Mouse (Mus musculus) CH12.LX (cell line): Measurements from ENCODE around the gene Nek5. TPM values are rescaled to one million over a fixed set of nuclear protein-coding genes. Genes with fewer than 3 reads are reported as not detected.

Experiments used
- DNase-seq: peaks from one replicate; pipeline ENCODE4 v3.0.0-alpha.2; 2013; ENCODE audit errors: extremely low read depth
- H3K27ac ChIP-seq: 2 replicates; pipeline ENCODE4 v1.5.1; 2012; ENCODE audit warnings: low read depth, mild to moderate bottlenecking, control low read depth, moderate library complexity; ENCODE audit not compliant: insufficient read depth
- H3K27me3 ChIP-seq: replicated peaks from 2 replicates; pipeline ENCODE3; 2012; ENCODE audit warnings: inconsistent platforms
- H3K36me3 ChIP-seq, 2 experiments: replicated peaks in 1 of 2; 2 replicates each; pipeline versions ENCODE3 to v1.6.1; 2012; ENCODE audit warnings: inconsistent platforms in 1 of 2, low read length in 1 of 2, mild to moderate bottlenecking in 1 of 2, mixed read lengths in 1 of 2, moderate library complexity in 1 of 2; ENCODE audit not compliant: control insufficient read depth in 1 of 2, insufficient read depth in 1 of 2
- H3K4me1 ChIP-seq, 2 experiments: 2 replicates each; pipeline ENCODE4 v1.6.1; 2012; ENCODE audit warnings: inconsistent platforms in 1 of 2, moderate library complexity in 1 of 2; ENCODE audit not compliant: insufficient read depth in 2 of 2, control insufficient read depth in 1 of 2
- H3K4me2 ChIP-seq: 2 replicates; pipeline ENCODE4 v1.6.1; 2012; ENCODE audit warnings: low read depth, mild to moderate bottlenecking, control low read depth; ENCODE audit not compliant: poor library complexity, insufficient read depth, severe bottlenecking
- H3K4me3 ChIP-seq, 3 experiments: fragments of 150-350 bp in 1 of 3; sonication (generic) in 1 of 3; replicated peaks in 1 of 3; 2 replicates each; pipeline versions ENCODE3 to v1.5.1; 2011 to 2012; ENCODE audit warnings: low read depth in 2 of 3, low read length in 2 of 3, mild to moderate bottlenecking in 2 of 3, moderate library complexity in 2 of 3, control low read depth in 1 of 3, improper control_type of control experiment in 1 of 3, inconsistent platforms in 1 of 3, mixed read lengths in 1 of 3; ENCODE audit not compliant: poor library complexity in 1 of 3
- H3K79me2 ChIP-seq: replicated peaks from 2 replicates; pipeline ENCODE4 v1.6.1; 2012; ENCODE audit warnings: mild to moderate bottlenecking, moderate library complexity; ENCODE audit not compliant: control insufficient read depth, poor library complexity, insufficient read depth, severe bottlenecking; ENCODE audit errors: extremely low read depth
- H3K9ac ChIP-seq: 2 replicates; pipeline ENCODE4 v1.6.1; 2012; ENCODE audit warnings: low read depth, mild to moderate bottlenecking, control low read depth, moderate library complexity; ENCODE audit not compliant: insufficient read depth
- H3K9me3 ChIP-seq: replicated peaks from 2 replicates; pipeline ENCODE3; 2012; ENCODE audit warnings: low read length, inconsistent platforms, mixed read lengths
- BHLHE40 ChIP-seq: IDR thresholded peaks from 2 replicates; pipeline ENCODE4 v1.6.1; 2011; ENCODE audit warnings: mild to moderate bottlenecking, low read depth, low read length, improper control_type of control experiment
- CHD1 ChIP-seq: IDR thresholded peaks from 2 replicates; pipeline ENCODE4 v1.6.1; 2012; ENCODE audit warnings: low read depth, low read length, improper control_type of control experiment, inconsistent platforms
- CHD2 ChIP-seq: IDR thresholded peaks from 2 replicates; pipeline ENCODE4 v1.6.1; 2011; ENCODE audit warnings: low read length, improper control_type of control experiment
- CTCF ChIP-seq, 2 experiments: IDR thresholded peaks in 1 of 2; conservative IDR thresholded peaks in 1 of 2; 2 replicates each; pipeline ENCODE4 v1.5.1; 2011 to 2012; ENCODE audit warnings: low read depth in 2 of 2, low read length in 2 of 2, improper control_type of control experiment in 1 of 2, inconsistent platforms in 1 of 2, mild to moderate bottlenecking in 1 of 2, moderate library complexity in 1 of 2
- E2F4 ChIP-seq: IDR thresholded peaks from 2 replicates; pipeline ENCODE4 v1.6.1; 2011; ENCODE audit warnings: low read depth, low read length, improper control_type of control experiment; ENCODE audit not compliant: insufficient replicate concordance
- ELF1 ChIP-seq: IDR thresholded peaks from 2 replicates; pipeline ENCODE4 v1.6.1; 2014; ENCODE audit warnings: low read depth, mild to moderate bottlenecking, inconsistent platforms, low read length, improper control_type of control experiment
- EP300 ChIP-seq: IDR thresholded peaks from 2 replicates; pipeline ENCODE4 v1.6.1; 2011; ENCODE audit warnings: low read length, improper control_type of control experiment
- ETS1 ChIP-seq: conservative IDR thresholded peaks from 2 replicates; pipeline ENCODE4 v1.6.1; 2012; ENCODE audit warnings: low read depth, mild to moderate bottlenecking, inconsistent platforms, low read length, improper control_type of control experiment, moderate library complexity
- GABPA ChIP-seq: IDR thresholded peaks from 2 replicates; pipeline ENCODE4 v1.6.1; 2012; ENCODE audit warnings: low read depth, low read length, improper control_type of control experiment, inconsistent platforms; ENCODE audit not compliant: insufficient replicate concordance
- HCFC1 ChIP-seq: IDR thresholded peaks from 2 replicates; pipeline ENCODE4 v1.6.1; 2012; ENCODE audit warnings: low read depth, mild to moderate bottlenecking, inconsistent platforms, low read length, improper control_type of control experiment
- IRF4 ChIP-seq: IDR thresholded peaks from 2 replicates; pipeline ENCODE4 v1.6.1; 2014; ENCODE audit warnings: low read depth, mild to moderate bottlenecking, inconsistent platforms, low read length, improper control_type of control experiment
- JUN ChIP-seq: IDR thresholded peaks from 2 replicates; pipeline ENCODE4 v1.6.1; 2011; ENCODE audit warnings: low read depth, mild to moderate bottlenecking, low read length, improper control_type of control experiment, moderate library complexity; ENCODE audit not compliant: insufficient read depth
- JUND ChIP-seq: conservative IDR thresholded peaks from 2 replicates; pipeline ENCODE4 v1.6.1; 2011; ENCODE audit warnings: low read depth, low read length, improper control_type of control experiment
- KAT2A ChIP-seq: IDR thresholded peaks from 2 replicates; pipeline ENCODE4 v1.6.1; 2012; ENCODE audit warnings: low read length, improper control_type of control experiment, inconsistent platforms; ENCODE audit not compliant: insufficient replicate concordance
- MAFK ChIP-seq: IDR thresholded peaks from 2 replicates; pipeline ENCODE4 v1.6.1; 2011; ENCODE audit warnings: low read length, improper control_type of control experiment; ENCODE audit not compliant: insufficient replicate concordance
- MAX ChIP-seq: IDR thresholded peaks from 2 replicates; pipeline ENCODE4 v1.6.1; 2011; ENCODE audit warnings: low read length, improper control_type of control experiment
- MAZ ChIP-seq: IDR thresholded peaks from 2 replicates; pipeline ENCODE4 v1.6.1; 2012; ENCODE audit warnings: low read depth, mild to moderate bottlenecking, inconsistent platforms, low read length, improper control_type of control experiment, moderate library complexity
- MEF2A ChIP-seq: IDR thresholded peaks from 2 replicates; pipeline ENCODE4 v1.6.1; 2014; ENCODE audit warnings: low read depth, mild to moderate bottlenecking, inconsistent platforms, low read length, improper control_type of control experiment, borderline replicate concordance
- MXI1 ChIP-seq: IDR thresholded peaks from 2 replicates; pipeline ENCODE4 v1.6.1; 2011; ENCODE audit warnings: mild to moderate bottlenecking, low read depth, low read length, improper control_type of control experiment
- MYC ChIP-seq: IDR thresholded peaks from 2 replicates; pipeline ENCODE4 v1.6.1; 2011; ENCODE audit warnings: low read depth, mild to moderate bottlenecking, improper control_type of control experiment, low read length
- NELFE ChIP-seq: IDR thresholded peaks from 2 replicates; pipeline ENCODE4 v1.6.1; 2011; ENCODE audit warnings: low read depth, low read length, improper control_type of control experiment
- NRF1 ChIP-seq: IDR thresholded peaks from 2 replicates; pipeline ENCODE4 v1.6.1; 2014; ENCODE audit warnings: low read depth, mild to moderate bottlenecking, inconsistent platforms, low read length, improper control_type of control experiment, moderate library complexity
- PAX5 ChIP-seq: IDR thresholded peaks from 2 replicates; pipeline ENCODE4 v1.6.1; 2012; ENCODE audit warnings: low read length, inconsistent platforms, mixed read lengths
- POLR2A ChIP-seq: IDR thresholded peaks from 2 replicates; pipeline ENCODE4 v1.6.1; 2011; ENCODE audit warnings: low read depth, mild to moderate bottlenecking, improper control_type of control experiment, low read length
- POLR2AphosphoS2 ChIP-seq: IDR thresholded peaks from 2 replicates; pipeline ENCODE4 v1.6.1; 2011; ENCODE audit warnings: low read depth, low read length, improper control_type of control experiment
- RAD21 ChIP-seq: IDR thresholded peaks from 2 replicates; pipeline ENCODE4 v1.6.1; 2011; ENCODE audit warnings: low read depth, mild to moderate bottlenecking, low read length, improper control_type of control experiment, moderate library complexity
- RCOR1 ChIP-seq: conservative IDR thresholded peaks from 2 replicates; pipeline ENCODE4 v1.6.1; 2012; ENCODE audit warnings: low read depth, mild to moderate bottlenecking, inconsistent platforms, low read length, improper control_type of control experiment
- SIN3A ChIP-seq: IDR thresholded peaks from 2 replicates; pipeline ENCODE4 v1.6.1; 2012; ENCODE audit warnings: low read length, improper control_type of control experiment, inconsistent platforms
- SMC3 ChIP-seq: IDR thresholded peaks from 2 replicates; pipeline ENCODE4 v1.6.1; 2011; ENCODE audit warnings: low read depth, low read length, improper control_type of control experiment
- TBP ChIP-seq: conservative IDR thresholded peaks from 2 replicates; pipeline ENCODE4 v1.6.1; 2011; ENCODE audit warnings: low read depth, low read length, improper control_type of control experiment
- TCF12 ChIP-seq: IDR thresholded peaks from 2 replicates; pipeline ENCODE4 v1.6.1; 2014; ENCODE audit warnings: low read depth, mild to moderate bottlenecking, inconsistent platforms, low read length, improper control_type of control experiment
- UBTF ChIP-seq: IDR thresholded peaks from 2 replicates; pipeline ENCODE4 v1.6.1; 2012; ENCODE audit warnings: low read depth, mild to moderate bottlenecking, inconsistent platforms, low read length, improper control_type of control experiment, moderate library complexity
- USF1 ChIP-seq: IDR thresholded peaks from 2 replicates; pipeline ENCODE4 v1.6.1; 2014; ENCODE audit warnings: low read depth, mild to moderate bottlenecking, inconsistent platforms, low read length, improper control_type of control experiment
- USF2 ChIP-seq: conservative IDR thresholded peaks from 2 replicates; pipeline ENCODE4 v1.6.1; 2011; ENCODE audit warnings: low read depth, low read length, improper control_type of control experiment
- ZC3H11A ChIP-seq: IDR thresholded peaks from 2 replicates; pipeline ENCODE4 v1.6.1; 2012; ENCODE audit warnings: low read depth, mild to moderate bottlenecking, inconsistent platforms, low read length, improper control_type of control experiment
- ZKSCAN1 ChIP-seq: IDR thresholded peaks from 2 replicates; pipeline ENCODE4 v1.6.1; 2012; ENCODE audit warnings: low read depth, inconsistent platforms, low read length, improper control_type of control experiment, borderline replicate concordance
- ZMIZ1 ChIP-seq: IDR thresholded peaks from 2 replicates; pipeline ENCODE4 v1.6.1; 2012; ENCODE audit warnings: low read depth, mild to moderate bottlenecking, inconsistent platforms, low read length, improper control_type of control experiment
- ZNF384 ChIP-seq: IDR thresholded peaks from 2 replicates; pipeline ENCODE4 v1.6.1; 2012; ENCODE audit warnings: low read depth, low read length, improper control_type of control experiment, inconsistent platforms
- dilution Hi-C: fragments of 300-500 bp; cut with MboI; formaldehyde crosslinking; loops from 2 replicates; pipeline ENCODE4 v1.14.3; 2020; ENCODE audit warnings: low sequenced_read_pairs; ENCODE audit not compliant: extremely low pct_unique_long_range_greater_than_20kb, extremely low pct_ligation_motif_present
- in situ Hi-C: fragments of 300-500 bp; cut with MboI; formaldehyde crosslinking; loops from 3 replicates; pipeline ENCODE4 v1.14.3; 2019; ENCODE audit warnings: low sequenced_read_pairs, low pct_ligation_motif_present, low pct_unique_long_range_greater_than_20kb, mixed read lengths
- polyA plus RNA-seq: library from polyadenylated mRNA; unstranded; fragments of >175 nt; gene quantifications from 2 replicates; pipeline ENCODE4 v1.2.1, GENCODE M21; 2012; ENCODE audit warnings: low read depth; ENCODE audit not compliant: insufficient read length
- total RNA-seq, 2 experiments: library from RNA; depleted of rRNA; stranded (reverse); fragments of 300-350 nt in 1 of 2; fragments of >200 nt in 1 of 2; gene quantifications; 2 replicates each; pipeline ENCODE4 v1.2.3; 2012 to 2014

Nek5 gene
- total and polyA plus RNA-seq, 3 experiments = not detected

DNA sequence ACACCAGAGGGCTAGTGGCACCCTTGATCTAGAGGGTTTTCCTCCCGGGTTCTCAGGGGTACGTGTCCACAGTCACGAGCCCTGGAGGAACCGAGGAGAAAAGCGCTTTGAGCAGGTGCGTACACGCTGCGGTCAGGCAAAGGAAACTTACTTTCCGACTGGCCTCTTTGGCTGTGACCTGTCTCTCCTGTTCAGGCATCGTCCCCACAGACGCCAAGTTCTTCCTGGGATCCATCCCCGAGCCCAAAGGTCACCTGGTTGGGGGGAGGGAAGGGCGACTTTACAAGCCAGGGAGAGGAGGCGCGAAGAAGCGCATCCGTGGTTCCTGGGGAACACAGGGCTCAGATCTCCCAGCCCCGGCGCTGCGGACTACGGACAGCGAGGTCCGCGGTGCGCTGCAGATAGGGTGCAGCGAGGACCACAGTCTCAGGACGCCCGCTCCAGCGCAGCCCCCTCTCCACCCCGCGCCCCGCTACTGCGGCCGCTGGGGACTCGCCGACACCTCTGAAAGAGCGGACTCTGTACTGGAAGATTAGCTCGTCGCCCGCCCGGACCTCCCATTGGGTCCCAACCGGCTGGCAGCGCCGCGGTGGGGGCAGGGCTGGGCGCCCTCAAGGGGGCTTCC lies 64.9 kb downstream of the Nek5 start, which contains the start of gene Atp7b:
TSS of gene Atp7b (minus strand) at position 485 of the 625 bp plus-strand sequence.
- H3K79me2 ChIP-seq = peaks cover 8% of the 10 kb centered on the region; the same call in 1 of the 2 replicates
- peaks cover under 1% of the 10 kb centered on the region for H3K9me3 ChIP-seq
- peaks cover 4 to 26% of the 10 kb centered on the region in 2 experiments for H3K36me3 ChIP-seq
- H3K27me3 ChIP-seq = peaks cover 51% of the 10 kb centered on the region
- H3K4me2 ChIP-seq = peak within 1 kb of the TSS; percentile 86
- H3K27ac ChIP-seq = no peak within 1 kb of the TSS
- in situ Hi-C loops = no loop called here
- peak; percentile 43 for DNase-seq
- H3K9ac ChIP-seq = peak within 1 kb of the TSS; percentile 66
- dilution Hi-C loops = no loop called here
- H3K4me1 ChIP-seq = peaks cover 3 to 19% of the 10 kb centered on the region in 2 experiments
- H3K4me3 ChIP-seq = peak within 1 kb of the TSS; percentile 73 to 99 (median 82)
- no peak for TF ChIP-seq NRF1
- TF ChIP-seq E2F4 = no peak
- TF ChIP-seq JUN = no peak
- peak; percentile 34 for TF ChIP-seq IRF4
- TF ChIP-seq MEF2A = no peak
- TF ChIP-seq CHD1 = no peak
- 0 out of 2 replicates have a peak, but pooled peaks have one; percentile 27 for TF ChIP-seq ETS1
- peak; percentile 48; the same call in 1 of the 2 replicates for TF ChIP-seq MAX
- TF ChIP-seq UBTF = 0 out of 2 replicates have a peak, but pooled peaks have one; percentile 25
- no peak for TF ChIP-seq KAT2A
- TF ChIP-seq ZC3H11A = no peak
- TF ChIP-seq TCF12 = peak; percentile 81
- no peak for TF ChIP-seq GABPA
- TF ChIP-seq JUND = no peak
- no peak for TF ChIP-seq SIN3A
- TF ChIP-seq ELF1 = no peak
- no peak for TF ChIP-seq USF2
- TF ChIP-seq MAZ = peak; percentile 66; the same call in 1 of the 2 replicates
- no peak for TF ChIP-seq ZKSCAN1
- TF ChIP-seq RAD21 = no peak
- TF ChIP-seq BHLHE40 = peak; percentile 89
- no peak for TF ChIP-seq NELFE
- TF ChIP-seq MAFK = no peak
- peak; percentile 88 for TF ChIP-seq EP300
- no peak for TF ChIP-seq MXI1
- TF ChIP-seq HCFC1 = no peak
- TF ChIP-seq ZMIZ1 = no peak
- TF ChIP-seq POLR2A = no peak
- peak; percentile 18; the same call in 1 of the 2 replicates for TF ChIP-seq CHD2
- TF ChIP-seq USF1 = no peak; the same call in 1 of the 2 replicates
- TF ChIP-seq RCOR1 = no peak
- no peak for TF ChIP-seq POLR2AphosphoS2
- no peak for TF ChIP-seq PAX5
- TF ChIP-seq TBP = no peak
- TF ChIP-seq SMC3 = no peak
- no peak for TF ChIP-seq CTCF (conservative IDR thresholded peaks at IDR 0.05 in 1 of 2, IDR thresholded peaks at IDR 0.05 in 1 of 2; ENCODE audit: low read depth in 2 of 2, low read length in 2 of 2)
- 0 out of 2 replicates have a peak, but pooled peaks have one; percentile 18 for TF ChIP-seq MYC
- TF ChIP-seq ZNF384 = no peak
- TF ChIP-seq, all 38 proteins: peak for 10
